Mouse (Mus musculus) gastrocnemius, adult 18-20 months (tissue): ENCODE results near the gene Zbed4. TPM values are rescaled to one million over a fixed set of nuclear protein-coding genes. Genes with fewer than 3 reads are reported as not detected.
"Not testable (repeated sequence)": the region's sequence is repeated elsewhere in the genome, so short reads cannot be mapped to it uniquely, and the experiment has no call there.

ENCODE experiments used
- DNase-seq: peaks from one replicate; pipeline ENCODE4 v3.0.0; 2021; ENCODE audit warnings: low spot score
- total RNA-seq, 2 experiments: library from RNA; stranded (reverse); gene quantifications; 2 replicates each; pipeline ENCODE4 v1.2.3; 2021

Gene Zbed4
- total RNA-seq, 2 experiments from 2014 or later: 15.0 to 15.3 TPM

- no peak for DNase-seq
These were observed 15.3 kb upstream of the Zbed4 start for GRCm38 (mm10) chr15:88736166-88736565.

GRCm38 (mm10) chr15:88738466-88738865 is 13.0 kb upstream of the Zbed4 start:
- no peak for DNase-seq

GRCm38 (mm10) chr15:88741366-88741765 is 10.1 kb upstream of the Zbed4 start:
- DNase-seq: no peak

- DNase-seq: not testable (repeated sequence)
These were observed 8.1 kb upstream of the Zbed4 start for GRCm38 (mm10) chr15:88743371-88743770.

GRCm38 (mm10) chr15:88745347-88745746 is 6.1 kb upstream of the Zbed4 start:
- DNase-seq: no peak

GRCm38 (mm10) chr15:88745926-88746325 is 5.5 kb upstream of the Zbed4 start:
- no peak for DNase-seq

GRCm38 (mm10) chr15:88749617-88750016 is 1.8 kb upstream of the Zbed4 start:
- not testable (repeated sequence) for DNase-seq

- no peak for DNase-seq
These were observed 1.4 kb upstream of the Zbed4 start for GRCm38 (mm10) chr15:88750032-88750431.

GRCm38 (mm10) chr15:88750677-88751563 is 540 bp upstream of the Zbed4 start:
- peak; percentile 99 for DNase-seq

GRCm38 (mm10) chr15:88752403-88752733 is 908 bp downstream of the Zbed4 start:
- no peak for DNase-seq

- DNase-seq: no peak
These were observed 3.4 kb downstream of the Zbed4 start for GRCm38 (mm10) chr15:88754896-88755295.

GRCm38 (mm10) chr15:88755761-88756160 is 4.3 kb downstream of the Zbed4 start:
- no peak for DNase-seq

GRCm38 (mm10) chr15:88758061-88758460 is 6.6 kb downstream of the Zbed4 start:
- DNase-seq: no peak

GRCm38 (mm10) chr15:88761551-88761950 is 10.1 kb downstream of the Zbed4 start:
- DNase-seq: no peak

- DNase-seq: not testable (repeated sequence)
These were observed 14.7 kb downstream of the Zbed4 start for GRCm38 (mm10) chr15:88766139-88766538.

- no peak for DNase-seq
These were observed 17.1 kb downstream of the Zbed4 start for GRCm38 (mm10) chr15:88768537-88768936.

- not testable (repeated sequence) for DNase-seq
These were observed 23.2 kb downstream of the Zbed4 start for GRCm38 (mm10) chr15:88774630-88775029.

GRCm38 (mm10) chr15:88792140-88792850 is 40.8 kb downstream of the Zbed4 start:
- DNase-seq: no peak

GRCm38 (mm10) chr15:88794729-88795128 is 43.3 kb downstream of the Zbed4 start:
- DNase-seq: not testable (repeated sequence)

GRCm38 (mm10) chr15:88799950-88800371 is 48.5 kb downstream of the Zbed4 start:
- no peak for DNase-seq

- DNase-seq: no peak
These were observed 49.5 kb downstream of the Zbed4 start for GRCm38 (mm10) chr15:88800921-88801354.

- no peak for DNase-seq
These were observed 50.4 kb downstream of the Zbed4 start for GRCm38 (mm10) chr15:88801903-88802302.

- no peak for DNase-seq
These were observed 50.9 kb downstream of the Zbed4 start for GRCm38 (mm10) chr15:88802348-88802747.
